Comparison of ENCODE assay signal across 15 mouse cellular contexts in genomic region chr4:40840448-40840847, GRCm38 (mm10). TPM values are rescaled to one million over a fixed set of nuclear protein-coding genes. Genes with fewer than 3 reads are reported as not detected.
DNase-seq lines count a peak whose midpoint lies in the region; ATAC-seq lines count a peak whose summit lies in the region.
"Had no signal": no experiment of that assay in that cellular context is flagged by ENCODE, and none has a peak within 500 bp of the region (broad histone marks: within the 10 kb centered on the region; RNA-seq: fewer than 3 reads in every experiment).

No protein-coding gene starts in this region.

- H3K27me3 ChIP-seq in heart, embryonic 16.5 days (ENCODE audit: control insufficient read depth, insufficient read depth, low read length), result no peaks in the 10 kb centered on the region
- no peaks in the 10 kb centered on the region for H3K27me3 ChIP-seq in heart, embryonic 11.5 days (ENCODE audit: control insufficient read depth, insufficient read depth, low read length)
- no peaks in the 10 kb centered on the region for H3K27me3 ChIP-seq in splenic B cell, adult 2 months (ENCODE audit: control insufficient read depth, insufficient read depth, low read length, poor library complexity, severe bottlenecking)
- H3K27me3 ChIP-seq: forebrain, embryonic 12.5 days had no signal

- no peak overlapping the region for H3K4me2 ChIP-seq in heart, embryonic 16.5 days (ENCODE audit: low read depth, low read length)
- H3K4me2 ChIP-seq in heart, embryonic 11.5 days, result no peak overlapping the region
- H3K4me2 ChIP-seq: forebrain, embryonic 12.5 days; liver, embryonic 11.5 days had no signal

- H3K4me3 ChIP-seq in heart, embryonic 16.5 days (ENCODE audit: low read length), result no peak overlapping the region
- H3K4me3 ChIP-seq in heart, embryonic 11.5 days (ENCODE audit: low read depth, low read length), result no peak overlapping the region
- H3K4me3 ChIP-seq: forebrain, embryonic 12.5 days; midbrain, embryonic 10.5 days; myocyte had no signal

- peak; percentile 32 for DNase-seq in CD4-positive, CD25-positive, alpha-beta regulatory T cell, adult 2 months (ENCODE audit: low read depth, low spot score)
- peak; percentile 14 for DNase-seq in thymus, postnatal 0 days (ENCODE audit: low spot score)
- DNase-seq in thymus, postnatal 4 days, result no peak
- DNase-seq in splenic B cell, adult 2 months (ENCODE audit: low read depth, low spot score), result peak; percentile 61
- no peak for DNase-seq in MN1 (ENCODE audit: low spot score)
- DNase-seq: cerebellum, postnatal 36 days; kidney, adult 9 months had no signal

- WGBS in heart, embryonic 16.5 days, result 48% methylated on average over 2 of the region's 2 CpGs
- 67% methylated on average over 2 of the region's 2 CpGs for WGBS in heart, embryonic 11.5 days (ENCODE audit: insufficient replicate concordance)

- no peak for ATAC-seq in CD4-positive, CD25-positive, alpha-beta regulatory T cell, adult 4 months
- no peak for ATAC-seq in heart, embryonic 16.5 days (replicated peaks; ENCODE audit: extremely low read depth, insufficient read depth, low FRiP score)
- no peak for ATAC-seq in heart, embryonic 11.5 days (replicated peaks; ENCODE audit: insufficient number of reproducible peaks, low FRiP score, low TSS enrichment)
- ATAC-seq: hindbrain, postnatal 0 days had no signal

- peak overlapping the region; percentile 94 for H3K27ac ChIP-seq in heart, embryonic 16.5 days (ENCODE audit: low read length)
- H3K27ac ChIP-seq in heart, embryonic 11.5 days (ENCODE audit: low read depth, low read length), result no peak overlapping the region
- H3K27ac ChIP-seq: forebrain, embryonic 12.5 days; hindbrain, postnatal 0 days; midbrain, embryonic 10.5 days had no signal

- peaks cover 93% of the 10 kb centered on the region for H3K4me1 ChIP-seq in heart, embryonic 16.5 days (ENCODE audit: control insufficient read depth, insufficient read depth, low read length)
- H3K4me1 ChIP-seq in heart, embryonic 11.5 days (ENCODE audit: control insufficient read depth, insufficient read depth, low read length), result peaks cover 71% of the 10 kb centered on the region

- H3K9ac ChIP-seq in heart, embryonic 16.5 days (ENCODE audit: low read length), result no peak overlapping the region
- H3K9ac ChIP-seq in heart, embryonic 11.5 days (ENCODE audit: low read depth, low read length), result no peak overlapping the region
- H3K9ac ChIP-seq: forebrain, embryonic 12.5 days had no signal

- no peaks in the 10 kb centered on the region for H3K36me3 ChIP-seq in heart, embryonic 16.5 days (ENCODE audit: control insufficient read depth, insufficient read depth)
- no peaks in the 10 kb centered on the region for H3K36me3 ChIP-seq in heart, embryonic 11.5 days (ENCODE audit: control insufficient read depth, insufficient read depth, low read length)
- no peaks in the 10 kb centered on the region for H3K36me3 ChIP-seq in splenic B cell, adult 2 months (ENCODE audit: control insufficient read depth, insufficient read depth, low read length, poor library complexity, severe bottlenecking)
- H3K36me3 ChIP-seq: forebrain, embryonic 12.5 days; midbrain, embryonic 10.5 days had no signal

- H3K9me3 ChIP-seq in heart, embryonic 16.5 days (replicated peaks; ENCODE audit: control insufficient read depth, low read length), result no peaks in the 10 kb centered on the region
- no peaks in the 10 kb centered on the region for H3K9me3 ChIP-seq in heart, embryonic 11.5 days (replicated peaks; ENCODE audit: control insufficient read depth, low read length)
- H3K9me3 ChIP-seq: forebrain, embryonic 12.5 days; midbrain, embryonic 10.5 days had no signal

RNA-seq across cellular contexts. Expression of gene B4galt1, which starts 13.4 kb away (rescaled TPM):
- 10 to 100 TPM; 52.5 to 61.3 TPM for polyA plus RNA-seq in CD4-positive, CD25-positive, alpha-beta regulatory T cell, adult 4 months (2017; shearing (Covaris generic))
- polyA plus RNA-seq in heart, embryonic 16.5 days (2015; fragmentation: Nextera tagmentation; extraction: Ambion mirVana), result 54.5 and 61.5 TPM in 2 replicates
- polyA plus RNA-seq in heart, embryonic 11.5 days (2014; fragmentation: Nextera tagmentation; extraction: Ambion mirVana), result 43.9 and 50.2 TPM in 2 replicates
- 29.6 and 32.0 TPM in 2 replicates for polyA plus RNA-seq in thymus, postnatal 0 days (2015; fragmentation: Nextera tagmentation; extraction: Ambion mirVana)

Comparison
In these comparisons a context has a peak if more than half of its experiments do, and no peak if none do; other contexts are left out.
1. DNase-seq: peak in CD4-positive, CD25-positive, alpha-beta regulatory T cell, adult 2 months (single experiment), thymus, postnatal 0 days (single experiment) and splenic B cell, adult 2 months (single experiment); none in thymus, postnatal 4 days (single experiment) and MN1 (single experiment).